Mouse (Mus musculus) embryonic stem cell, embryonic (primary cell): ENCODE data around the gene Gm8206.
"Not testable (repeated sequence)": the region's sequence is repeated elsewhere in the genome, so short reads cannot be mapped to it uniquely, and the experiment has no call there.

Experiments
- CTCF ChIA-PET, 4 experiments: fragments of 300-600 bp in 2 of 4; fragments of 350-600 bp in 2 of 4; sonication (Branson Sonifier 250); formaldehyde crosslinking; loops; one replicate each; lab custom pipeline; 2022; ENCODE audit warnings: inconsistent platforms in 2 of 4; lab: Charles Lee
- POLR2A ChIA-PET, 4 experiments: fragments of 300-600 bp in 2 of 4; fragments of 350-600 bp in 2 of 4; sonication (Branson Sonifier 250); formaldehyde crosslinking; loops; one replicate each; lab custom pipeline; 2022; ENCODE audit warnings: antibody characterized with exemption in 4 of 4, inconsistent platforms in 1 of 4; lab: Charles Lee

Gene Gm8206

DNA sequence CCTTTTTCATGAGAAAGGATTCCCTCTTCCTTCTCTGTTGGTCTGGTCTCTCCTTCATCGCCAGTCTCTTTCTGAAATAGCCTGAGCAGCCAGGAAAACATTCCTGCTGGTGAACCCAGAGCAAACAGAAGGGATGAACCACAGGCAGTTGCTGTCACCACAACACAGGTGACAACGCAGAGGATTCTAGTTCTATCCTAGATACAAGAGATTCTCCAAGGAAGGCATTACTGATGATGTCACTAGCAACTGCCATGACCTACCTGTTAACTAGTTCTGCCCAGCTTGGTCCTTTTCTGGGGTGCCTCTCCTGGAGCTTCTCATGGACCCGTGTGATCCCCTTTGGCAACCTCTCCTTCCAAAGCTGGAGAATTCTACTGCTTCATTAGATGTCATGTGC, at the start of gene Gm8206:
TSS of gene Gm8206 (minus strand) at position 101 of the 400 bp plus-strand sequence.
- POLR2A ChIA-PET, CTCF ChIA-PET: not testable (repeated sequence)

DNA sequence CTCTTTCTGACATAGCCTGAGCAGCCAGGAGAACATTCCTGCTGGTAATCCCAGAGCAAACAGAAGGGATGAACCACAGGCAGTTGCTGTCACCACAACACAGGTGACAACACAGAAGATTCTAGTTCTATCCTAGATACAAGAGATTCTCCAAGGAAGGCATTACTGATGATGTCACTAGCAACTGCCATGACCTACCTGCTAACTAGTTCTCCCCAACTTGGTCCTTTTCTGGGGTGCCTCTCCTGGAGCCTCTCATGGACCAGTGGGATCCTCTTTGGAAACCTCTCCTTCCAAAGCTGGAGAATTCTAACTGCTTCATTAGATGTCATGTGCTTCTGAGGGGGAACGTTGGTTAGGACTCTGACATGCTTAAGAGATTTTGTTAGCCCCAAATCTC, 32.0 kb upstream of the Gm8206 start, which contains the start of gene Gm3476:
TSS of gene Gm3476 (minus strand) at position 101 of the 400 bp plus-strand sequence.
- CTCF ChIA-PET, POLR2A ChIA-PET: not testable (repeated sequence)

DNA sequence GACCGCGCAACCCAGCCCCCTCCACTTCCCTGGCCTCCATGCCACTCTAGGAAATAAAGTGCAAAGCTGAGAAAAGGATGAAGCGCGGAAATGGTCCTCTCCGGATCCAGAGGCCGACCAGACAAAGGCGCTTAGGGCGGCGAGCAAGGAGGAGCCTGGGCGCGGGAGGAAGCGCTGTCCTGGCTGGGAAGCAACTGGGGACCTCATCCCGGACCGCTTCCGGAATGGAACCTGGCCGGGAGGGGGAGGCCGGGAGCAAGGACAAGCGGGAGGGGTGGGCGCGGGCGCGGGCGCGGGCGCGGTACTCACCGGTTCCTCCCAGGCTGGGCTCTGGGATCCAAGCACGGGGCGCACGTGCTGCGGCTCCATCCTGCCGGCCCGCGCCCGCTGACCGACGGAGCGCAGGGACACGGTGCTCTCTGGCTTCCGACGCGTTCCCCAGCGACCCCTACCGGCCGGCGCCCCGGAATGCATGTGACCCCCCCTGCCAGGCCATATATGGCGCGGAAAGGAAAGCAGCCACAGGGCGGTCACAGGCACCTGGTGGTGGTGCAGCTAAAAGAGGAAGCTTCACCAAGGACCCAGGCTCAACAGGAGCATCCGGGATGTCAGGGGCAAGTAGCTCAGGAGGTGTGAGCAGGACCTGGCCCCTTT, 14.7 kb upstream of the Gm8206 start, which contains the start of gene Gm3468:
TSS of gene Gm3468 (minus strand) at position 394 of the 654 bp plus-strand sequence.
- CTCF ChIA-PET, POLR2A ChIA-PET: not testable (repeated sequence)

DNA sequence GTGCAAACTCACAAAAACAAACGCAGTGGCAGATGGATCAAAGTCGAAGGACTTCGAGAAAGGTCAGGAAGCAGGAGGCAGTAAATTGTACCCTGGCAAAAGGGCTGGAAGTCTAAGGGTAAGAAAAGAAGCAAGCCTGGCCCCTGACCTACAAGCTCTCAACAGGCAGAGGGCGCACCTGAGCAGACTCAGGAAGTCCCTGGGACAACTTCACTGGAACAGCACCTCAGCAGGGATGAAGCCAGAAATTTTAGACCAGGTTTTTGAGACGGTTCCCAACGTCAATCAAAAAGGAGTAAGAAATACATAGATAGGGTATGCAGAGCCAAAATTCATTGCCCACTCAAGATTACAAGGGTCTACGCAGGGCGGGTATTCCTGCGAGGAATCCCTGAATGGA, 13.8 kb upstream of the Gm8206 start:
- POLR2A ChIA-PET, CTCF ChIA-PET: not testable (repeated sequence)

DNA sequence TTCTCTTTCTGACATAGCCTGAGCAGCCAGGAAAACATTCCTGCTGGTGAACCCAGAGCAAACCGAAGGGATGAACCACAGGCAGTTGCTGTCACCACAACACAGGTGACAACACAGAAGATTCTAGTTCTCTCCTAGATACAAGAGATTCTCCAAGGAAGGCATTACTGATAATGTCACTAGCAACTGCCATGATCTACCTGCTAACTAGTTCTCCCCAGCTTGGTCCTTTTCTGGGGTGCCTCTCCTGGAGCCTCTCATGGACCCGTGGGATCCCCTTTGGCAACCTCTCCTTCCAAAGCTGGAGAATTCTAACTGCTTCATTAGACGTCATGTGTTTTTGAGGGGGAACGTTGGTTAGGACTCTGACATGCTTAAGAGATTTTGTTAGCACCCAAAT, 35.6 kb downstream of the Gm8206 start, which contains the start of gene Gm6337:
TSS of gene Gm6337 (minus strand) at position 101 of the 400 bp plus-strand sequence.
- CTCF ChIA-PET, POLR2A ChIA-PET: not testable (repeated sequence)

DNA sequence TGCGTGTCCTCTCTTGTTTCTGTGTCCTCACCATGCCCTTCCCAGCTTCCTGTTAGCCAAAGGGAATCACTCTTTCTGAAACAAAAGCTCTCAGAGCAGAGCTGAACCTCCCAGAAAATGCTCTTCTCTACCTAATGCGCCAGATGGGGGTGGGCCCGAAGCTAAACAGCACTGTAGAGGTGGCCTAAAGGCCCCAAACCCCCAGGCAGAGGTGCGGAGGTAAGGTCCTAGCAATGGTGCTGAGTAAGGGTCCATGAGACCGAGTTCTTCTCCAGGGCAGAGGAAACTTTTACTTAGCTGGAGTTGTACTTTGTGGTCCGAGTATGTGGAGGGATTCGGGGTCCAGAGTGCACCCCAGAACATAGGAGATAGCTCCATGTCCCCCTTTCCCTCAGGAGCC, 106.6 kb downstream of the Gm8206 start:
- CTCF ChIA-PET, POLR2A ChIA-PET: not testable (repeated sequence)

DNA sequence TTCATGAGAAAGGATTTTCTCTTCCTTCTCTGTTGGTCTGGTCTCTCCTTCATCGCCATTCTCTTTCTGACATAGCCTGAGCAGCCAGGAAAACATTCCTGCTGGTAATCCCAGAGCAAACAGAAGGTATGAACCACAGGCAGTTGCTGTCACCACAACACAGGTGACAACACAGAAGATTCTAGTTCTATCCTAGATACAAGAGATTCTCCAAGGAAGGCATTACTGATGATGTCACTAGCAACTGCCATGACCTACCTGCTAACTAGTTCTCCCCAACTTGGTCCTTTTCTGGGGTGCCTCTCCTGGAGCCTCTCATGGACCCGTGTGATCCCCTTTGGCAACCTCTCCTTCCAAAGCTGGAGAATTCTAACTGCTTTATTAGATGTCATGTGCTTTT, 114.7 kb downstream of the Gm8206 start, which contains the start of gene Gm3453:
TSS of gene Gm3453 (minus strand) at position 101 of the 400 bp plus-strand sequence.
- POLR2A ChIA-PET, CTCF ChIA-PET: not testable (repeated sequence)
